Mouse (Mus musculus): Measurements from ENCODE around the gene Tcp1.
"Not testable (repeated sequence)": the region's sequence is repeated elsewhere in the genome, so short reads cannot be mapped to it uniquely, and the experiment has no call there.

Gene Tcp1

GRCm38 (mm10) chr17:12915488-12915880 lies at the start of gene Tcp1:
Gene Tcp1, plus strand, starts transcription at chr17:12915701.
- no peak for DNase-seq

- no peak for DNase-seq
Observed at GRCm38 (mm10) chr17:12866853-12867252, 48.6 kb upstream of the Tcp1 start.

GRCm38 (mm10) chr17:12868043-12868442 lies 47.5 kb upstream of the Tcp1 start, which contains the start of gene Mas1:
Gene Mas1, minus strand, starts transcription at chr17:12868143.
- DNase-seq = no peak

DNA sequence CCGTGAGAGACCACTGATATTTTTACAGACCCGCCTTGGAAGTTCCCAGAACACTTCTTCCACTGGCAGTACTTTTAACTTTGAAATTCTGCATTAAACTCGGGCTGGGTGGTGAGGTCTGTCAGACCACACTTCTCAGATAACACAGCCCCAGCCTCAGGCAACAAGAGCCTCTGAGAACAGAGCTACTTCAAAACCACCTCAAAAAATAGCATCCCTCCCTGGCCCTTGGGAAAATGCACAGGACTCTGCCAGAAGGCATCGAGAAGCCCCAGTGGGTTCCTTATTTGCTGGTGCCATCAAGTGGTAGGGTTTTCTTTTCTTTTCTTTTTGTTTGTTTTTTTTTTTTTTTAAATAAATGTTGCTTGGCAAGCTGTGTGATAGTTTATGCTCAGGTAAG lies 46.9 kb upstream of the Tcp1 start:
- DNase-seq = no peak

DNA sequence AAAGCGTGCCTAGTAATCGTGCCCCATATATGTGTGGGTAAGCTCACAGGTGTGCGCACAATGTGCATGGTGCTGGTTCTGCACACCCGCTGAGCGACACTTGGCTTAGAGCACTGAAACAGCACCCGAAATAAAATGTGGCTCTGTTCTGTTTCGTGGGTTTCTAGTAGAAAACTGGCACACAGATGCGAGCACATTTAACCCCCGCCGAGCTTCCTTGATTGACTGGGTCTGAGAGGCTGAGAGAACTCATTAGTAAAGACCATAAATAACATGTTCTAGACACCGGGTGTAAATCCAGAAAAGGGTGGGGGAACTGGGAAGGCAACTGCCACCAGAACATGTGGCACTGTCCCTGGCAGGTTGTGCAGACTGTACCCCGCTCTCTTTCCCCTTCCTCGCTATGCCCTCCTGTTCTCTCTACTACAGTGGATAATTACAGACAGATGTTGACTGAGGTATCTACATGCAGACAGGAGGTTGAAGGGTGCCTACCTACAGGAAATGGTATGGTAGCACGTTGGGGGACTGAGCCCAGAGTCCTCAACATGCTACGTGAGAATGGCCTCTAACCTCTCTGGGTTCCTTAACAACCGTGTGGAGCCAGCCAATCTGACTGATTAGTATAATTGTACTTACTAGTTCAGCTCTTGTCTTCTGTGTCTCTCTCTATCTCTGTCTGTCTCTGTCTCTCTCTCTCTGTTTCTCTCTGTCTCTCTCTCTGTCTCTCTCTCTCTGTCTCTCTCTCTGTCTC lies 43.0 kb upstream of the Tcp1 start:
- DNase-seq = no peak

DNA sequence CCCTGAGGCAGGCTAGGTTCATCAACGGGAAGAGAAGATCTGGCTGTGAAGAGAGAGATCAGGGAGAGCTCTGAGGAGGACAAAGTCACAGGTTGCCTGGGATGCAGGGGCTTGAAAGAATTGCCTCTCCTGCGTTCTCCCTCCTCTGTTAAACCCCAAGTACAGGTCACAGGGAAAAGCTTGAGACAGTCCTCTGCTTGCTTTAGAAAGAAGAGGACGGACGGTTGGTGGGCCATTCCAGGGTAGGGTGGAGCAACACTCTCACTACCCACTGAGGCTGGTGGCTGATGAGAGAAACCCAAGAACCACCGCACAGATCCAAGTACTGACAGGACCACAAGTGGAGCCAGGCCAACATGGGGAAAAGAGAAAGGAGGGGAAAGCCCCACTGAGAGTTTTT lies 39.8 kb upstream of the Tcp1 start, which contains the start of gene Mrgprh:
Gene Mrgprh, plus strand, starts transcription at position 301 of the 400 bp plus-strand sequence.
- DNase-seq = no peak

DNA sequence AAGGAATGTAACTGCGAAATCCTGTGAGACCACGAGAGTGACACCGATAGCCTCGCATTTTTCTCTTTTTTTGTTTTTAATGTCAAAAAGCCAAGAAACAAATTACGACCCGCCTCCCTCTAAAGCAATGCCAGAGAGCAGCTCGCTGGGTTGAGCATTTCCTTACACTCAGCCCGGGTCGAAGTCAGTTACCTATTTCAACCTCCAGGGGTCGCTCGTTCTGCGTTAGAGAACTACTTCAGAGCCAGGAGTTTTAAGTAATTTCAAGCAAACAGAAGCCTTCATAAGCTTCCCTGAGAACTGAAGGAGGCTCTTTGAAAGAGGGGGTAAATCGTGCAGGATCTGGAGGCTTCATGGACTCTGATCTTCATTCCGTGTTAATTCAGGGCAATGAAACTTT lies 35.3 kb upstream of the Tcp1 start:
- DNase-seq = peak; percentile 76

- no peak for DNase-seq
Observed at GRCm38 (mm10) chr17:12881216-12881615, 34.3 kb upstream of the Tcp1 start.

- DNase-seq = no peak
Observed at GRCm38 (mm10) chr17:12886620-12887019, 28.9 kb upstream of the Tcp1 start.

DNA sequence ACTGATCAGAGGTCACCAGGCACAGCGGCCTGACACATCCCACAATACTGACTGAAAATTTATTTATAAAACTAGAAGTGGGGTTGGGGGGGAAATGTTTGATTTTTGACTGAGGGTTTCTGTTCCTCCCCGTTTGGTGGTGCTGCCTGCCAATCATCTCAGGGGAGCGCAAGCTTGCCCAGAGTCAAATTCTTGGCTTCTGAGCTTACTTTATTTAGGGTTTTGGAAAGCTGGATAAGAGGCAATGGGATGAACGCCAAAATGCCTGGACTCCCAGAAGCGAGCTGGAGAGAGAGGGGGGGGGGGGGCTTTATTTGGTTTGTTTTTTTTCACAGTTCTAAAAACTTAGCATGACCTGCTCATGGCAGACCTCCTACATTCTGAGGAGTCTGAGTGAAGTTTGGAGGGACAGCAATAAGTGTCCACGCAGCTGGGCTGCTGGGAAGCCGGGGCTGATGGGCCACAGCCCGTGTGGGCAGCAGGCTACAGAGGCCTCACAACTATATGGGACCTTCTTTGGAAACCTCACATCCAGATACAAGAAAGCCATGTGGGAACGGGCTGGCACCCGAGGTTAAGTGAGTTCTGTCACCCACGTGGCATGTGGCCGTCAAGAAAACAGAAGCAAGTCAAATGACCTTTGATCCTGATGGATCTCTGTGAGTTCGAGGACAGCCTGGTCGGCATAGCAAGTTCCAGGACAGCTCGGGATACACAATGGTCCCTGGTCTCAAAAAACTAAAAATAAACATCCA lies 28.3 kb upstream of the Tcp1 start:
- no peak for DNase-seq

DNA sequence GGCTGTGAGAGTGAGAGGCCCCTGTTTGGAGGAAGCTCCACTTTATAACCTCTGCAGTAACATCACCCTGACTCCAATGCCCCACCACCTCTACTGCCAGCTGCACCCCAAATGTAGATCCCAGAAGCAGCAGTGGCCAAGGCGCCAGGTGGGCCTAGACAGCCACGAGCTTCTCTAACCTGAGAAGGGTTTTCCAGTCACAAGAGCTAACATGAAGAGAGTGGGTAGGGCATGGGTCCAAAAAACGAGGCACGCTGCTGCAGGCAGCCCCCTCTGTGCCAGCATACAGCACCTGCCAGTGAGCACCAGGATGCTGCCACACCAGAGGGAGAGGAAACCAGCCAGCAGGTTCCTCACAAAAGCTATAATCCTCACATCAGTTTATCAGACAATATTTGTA lies 24.4 kb upstream of the Tcp1 start:
- no peak for DNase-seq

DNA sequence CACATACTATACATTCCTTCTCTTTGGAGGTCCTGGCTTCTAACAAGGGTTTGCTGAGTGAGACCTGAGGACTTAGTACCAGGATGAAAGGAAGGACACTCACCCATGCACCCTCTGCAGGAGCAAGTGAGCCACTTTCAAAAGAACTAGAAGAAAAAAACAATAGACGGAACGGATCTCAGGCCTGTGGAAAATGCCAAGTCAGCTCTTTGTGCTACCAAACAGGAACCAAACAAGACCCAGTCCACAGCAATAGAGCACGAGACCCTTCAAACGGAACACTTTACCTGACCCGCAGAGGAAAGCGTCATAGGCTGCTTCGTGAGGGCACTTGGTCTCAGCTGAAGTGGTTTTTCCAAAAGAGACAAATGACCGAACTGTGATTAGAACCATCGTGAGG lies 23.5 kb upstream of the Tcp1 start:
- DNase-seq = no peak

- DNase-seq = no peak
Observed at GRCm38 (mm10) chr17:12897674-12898073, 17.8 kb upstream of the Tcp1 start.

- not testable (repeated sequence) for DNase-seq
Observed at GRCm38 (mm10) chr17:12898607-12899006, 16.9 kb upstream of the Tcp1 start.

DNA sequence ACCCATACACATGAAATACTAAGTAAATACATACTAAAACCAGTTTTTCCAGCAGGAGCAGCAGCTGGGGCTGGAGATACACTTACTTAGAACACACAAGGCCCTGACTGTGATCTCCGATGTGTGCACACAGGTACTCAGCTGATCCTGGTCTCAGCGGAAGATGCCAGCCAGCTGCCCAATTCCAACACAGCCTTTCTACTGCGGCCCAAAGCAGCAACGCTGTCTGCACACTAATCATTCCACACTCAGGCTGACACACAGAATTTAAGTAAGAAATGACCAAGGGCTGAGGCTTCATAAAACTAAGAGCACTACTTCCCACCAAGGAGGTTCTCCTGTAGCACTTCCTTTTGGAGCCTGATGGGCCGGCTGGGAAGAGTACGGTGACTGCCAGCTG lies 13.2 kb upstream of the Tcp1 start:
- no peak for DNase-seq

DNA sequence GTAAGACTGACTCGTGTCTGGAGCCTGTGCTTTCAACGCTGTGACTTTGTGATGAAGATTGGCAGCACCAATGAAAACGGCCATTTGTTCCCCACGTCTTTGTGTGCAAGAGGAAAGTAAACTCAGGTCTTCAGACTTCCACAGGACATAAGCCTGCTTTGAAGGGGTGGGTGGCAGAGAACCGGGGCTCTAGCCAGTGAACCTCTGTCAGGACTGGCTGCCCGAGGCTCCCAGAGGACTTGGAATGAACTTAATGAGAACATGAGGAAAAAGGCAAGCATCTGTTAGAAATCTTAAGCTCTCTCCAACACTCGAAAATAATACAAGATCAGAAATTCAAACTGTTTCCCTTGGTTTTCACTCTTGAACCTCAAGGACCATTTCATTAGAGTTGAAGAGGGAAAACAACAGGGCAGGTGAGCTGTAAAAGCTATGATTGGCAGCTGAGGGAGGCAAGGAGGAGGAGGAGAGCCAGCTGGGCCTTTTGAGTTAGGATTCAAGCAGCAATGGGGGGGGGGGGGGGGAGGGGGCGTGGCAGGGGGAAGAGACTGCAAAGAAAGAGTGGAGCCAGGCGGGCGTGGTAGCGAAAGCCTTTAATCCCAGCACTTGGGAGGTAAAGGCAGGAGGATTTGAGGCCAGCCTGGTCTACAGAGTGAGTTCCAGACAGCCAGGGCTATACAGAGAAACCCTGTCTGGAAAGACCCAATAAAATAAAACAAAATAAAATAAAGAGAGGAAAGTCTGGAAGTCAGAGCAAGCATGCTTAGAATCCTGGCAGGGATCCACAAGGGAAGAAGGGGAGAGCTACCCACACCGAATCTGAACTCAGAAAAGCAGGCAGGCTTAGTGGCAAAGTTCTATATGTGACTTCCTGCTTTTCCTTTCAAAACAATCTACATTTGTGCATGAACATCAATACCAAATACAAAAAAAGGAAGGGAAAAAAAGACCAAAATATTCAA lies 11.8 kb upstream of the Tcp1 start:
- DNase-seq = no peak

DNA sequence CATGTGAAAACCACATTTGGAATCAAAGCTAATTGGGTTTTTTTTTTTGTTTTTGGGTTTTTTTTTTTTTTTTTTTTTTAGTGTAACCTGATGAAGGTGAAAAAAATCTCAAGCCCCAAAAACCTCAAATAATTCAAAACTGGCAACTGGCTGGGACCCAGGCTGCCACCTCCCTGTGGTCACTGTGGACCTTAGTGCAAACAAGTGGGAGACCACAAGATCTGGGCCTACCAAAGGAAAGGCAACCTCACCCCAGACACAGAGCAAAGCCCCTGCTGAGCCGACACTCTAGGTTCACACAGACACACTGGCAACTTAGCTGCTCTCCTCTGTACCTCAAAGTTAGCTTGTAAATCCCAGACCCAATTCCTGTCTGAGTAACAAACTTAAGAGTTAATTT lies 11.2 kb upstream of the Tcp1 start:
- no peak for DNase-seq

- DNase-seq = no peak
Observed at GRCm38 (mm10) chr17:12905810-12906209, 9.7 kb upstream of the Tcp1 start.

- no peak for DNase-seq
Observed at GRCm38 (mm10) chr17:12906436-12906835, 9.1 kb upstream of the Tcp1 start.

GRCm38 (mm10) chr17:12909361-12910280 lies 5.9 kb upstream of the Tcp1 start, which contains the start of gene Pnldc1:
Gene Pnldc1, minus strand, starts transcription at chr17:12910230.
- DNase-seq = no peak

DNA sequence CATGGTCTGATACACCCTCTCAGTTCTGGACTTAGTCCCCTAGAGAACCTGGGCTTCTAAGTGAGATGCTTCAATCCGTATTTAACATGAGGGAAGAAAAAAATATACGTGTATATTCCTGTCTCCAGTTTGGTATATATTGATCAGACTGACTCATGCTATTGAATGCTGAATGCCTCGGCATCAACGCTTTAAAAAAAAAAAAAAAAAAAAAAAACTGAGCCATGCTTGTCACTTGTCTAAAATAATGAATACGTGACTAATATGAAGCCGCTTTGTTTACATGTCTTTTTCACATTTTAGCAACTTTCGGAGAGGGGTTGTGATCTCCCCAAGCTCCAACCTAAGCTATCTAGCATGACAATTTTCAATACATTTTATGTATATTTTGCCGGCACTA lies 5.1 kb upstream of the Tcp1 start:
- no peak for DNase-seq

All from liver (tissue).